Mouse (Mus musculus) common myeloid progenitor, adult 5-6 weeks (primary cell): ENCODE data around the gene Ccr9. TPM values are rescaled to one million over a fixed set of nuclear protein-coding genes. Genes with fewer than 3 reads are reported as not detected.
"Not testable (repeated sequence)": the region's sequence is repeated elsewhere in the genome, so short reads cannot be mapped to it uniquely, and the experiment has no call there.

ENCODE experiments used
- ATAC-seq: replicated peaks from 2 replicates; pipeline ENCODE4 v1.8.0; 2016; ENCODE audit warnings: low read depth, mild to moderate bottlenecking, moderate TSS enrichment, inconsistent platforms; ENCODE audit not compliant: poor library complexity, severe bottlenecking
- total RNA-seq: library from RNA; stranded (forward); fragments of 200-1000, 187-1606 nt; gene quantifications from 2 replicates; pipeline ENCODE4 v1.2.3, GENCODE M21; 2017

Ccr9 gene
- total RNA-seq, 1 experiment from 2014 or later = 0.32 TPM

- ATAC-seq = no peak
Measured at GRCm38 (mm10) chr9:123709226-123709625, 31.0 kb downstream of the Ccr9 start.

GRCm38 (mm10) chr9:123713111-123713510, 34.9 kb downstream of the Ccr9 start:
- ATAC-seq = no peak

DNA sequence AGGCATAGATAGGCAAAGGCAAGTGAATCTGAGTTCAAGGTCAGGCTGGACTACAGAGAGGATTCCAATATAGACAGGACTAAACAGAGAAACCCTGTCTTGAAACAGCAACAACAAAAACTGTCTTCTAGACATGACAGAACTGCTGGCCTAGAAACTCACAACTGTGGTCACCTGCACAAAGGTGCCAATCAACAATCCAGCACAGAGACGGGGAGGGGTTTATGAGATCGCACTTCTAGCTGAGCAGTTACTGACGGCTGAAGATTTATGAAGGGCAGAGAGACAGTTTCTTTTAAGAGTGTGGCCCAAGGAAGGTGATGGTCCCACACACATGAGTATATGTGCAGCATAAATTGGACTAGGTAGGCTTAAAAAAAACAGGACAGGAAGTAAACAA, 38.1 kb downstream of the Ccr9 start:
- no peak for ATAC-seq

GRCm38 (mm10) chr9:123717186-123718008, 39.2 kb downstream of the Ccr9 start, which contains the start of gene Lztfl1:
Lztfl1 (minus strand) TSS chr9:123717697.
- ATAC-seq = peak; percentile 98

GRCm38 (mm10) chr9:123722737-123723493, 44.7 kb downstream of the Ccr9 start:
- peak; percentile 65 for ATAC-seq

GRCm38 (mm10) chr9:123731271-123731670, 53.0 kb downstream of the Ccr9 start:
- no peak for ATAC-seq

- no peak for ATAC-seq
Measured at GRCm38 (mm10) chr9:123734133-123734532, 55.9 kb downstream of the Ccr9 start.

GRCm38 (mm10) chr9:123740799-123741198, 62.6 kb downstream of the Ccr9 start:
- no peak for ATAC-seq

GRCm38 (mm10) chr9:123749687-123750086, 71.4 kb downstream of the Ccr9 start:
- not testable (repeated sequence) for ATAC-seq

DNA sequence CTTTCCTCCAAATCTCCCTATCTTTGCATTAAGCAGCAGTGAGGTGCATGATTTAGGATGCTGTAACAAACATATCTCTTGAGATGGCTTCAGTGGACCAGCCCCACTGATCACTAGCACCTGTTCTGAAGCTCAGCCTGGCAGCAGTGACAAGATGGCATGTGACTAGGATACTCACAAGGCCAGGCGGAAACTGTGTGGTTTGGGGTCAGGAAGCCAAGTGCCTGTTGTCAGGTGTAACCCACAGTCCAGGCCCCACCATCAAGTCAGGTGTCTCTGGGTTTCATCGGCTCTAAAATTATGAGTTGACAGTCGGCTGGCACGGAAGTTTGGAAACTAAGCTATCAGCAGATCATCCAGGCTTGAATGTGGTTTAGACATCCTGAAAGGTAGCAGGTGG, 76.1 kb downstream of the Ccr9 start:
- ATAC-seq = peak; percentile 86

GRCm38 (mm10) chr9:123756752-123757151, 78.5 kb downstream of the Ccr9 start:
- peak; percentile 36; the same call in 1 of the 2 replicates for ATAC-seq

DNA sequence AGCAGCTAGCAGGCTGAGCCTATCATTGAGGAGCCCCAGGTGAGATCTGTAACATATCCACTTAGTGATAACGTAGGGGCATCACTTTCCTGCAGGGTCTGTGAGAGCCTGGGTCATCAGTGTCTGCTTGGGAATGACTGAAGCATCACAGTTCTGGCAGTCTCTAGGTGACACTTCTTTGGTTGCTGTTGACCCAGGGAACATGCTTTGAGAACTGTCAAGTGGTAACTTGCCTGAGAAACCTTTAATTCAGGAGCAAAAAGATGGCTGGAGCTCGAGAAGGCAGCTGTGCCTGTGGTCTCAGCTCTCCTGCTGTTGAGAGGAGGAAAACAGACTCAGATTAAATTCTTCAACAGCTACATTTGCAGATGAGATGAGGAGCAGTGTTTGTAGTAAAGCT, 79.1 kb downstream of the Ccr9 start:
- no peak for ATAC-seq

- no peak for ATAC-seq
Measured at GRCm38 (mm10) chr9:123758156-123758555, 79.9 kb downstream of the Ccr9 start.

- no peak for ATAC-seq
Measured at GRCm38 (mm10) chr9:123758645-123759044, 80.4 kb downstream of the Ccr9 start.

GRCm38 (mm10) chr9:123760806-123761205, 82.6 kb downstream of the Ccr9 start:
- ATAC-seq = no peak

GRCm38 (mm10) chr9:123762886-123763285, 84.6 kb downstream of the Ccr9 start:
- 0 out of 2 replicates have a peak, but pooled peaks have one; percentile 36 for ATAC-seq

GRCm38 (mm10) chr9:123763771-123764170, 85.5 kb downstream of the Ccr9 start:
- no peak for ATAC-seq

DNA sequence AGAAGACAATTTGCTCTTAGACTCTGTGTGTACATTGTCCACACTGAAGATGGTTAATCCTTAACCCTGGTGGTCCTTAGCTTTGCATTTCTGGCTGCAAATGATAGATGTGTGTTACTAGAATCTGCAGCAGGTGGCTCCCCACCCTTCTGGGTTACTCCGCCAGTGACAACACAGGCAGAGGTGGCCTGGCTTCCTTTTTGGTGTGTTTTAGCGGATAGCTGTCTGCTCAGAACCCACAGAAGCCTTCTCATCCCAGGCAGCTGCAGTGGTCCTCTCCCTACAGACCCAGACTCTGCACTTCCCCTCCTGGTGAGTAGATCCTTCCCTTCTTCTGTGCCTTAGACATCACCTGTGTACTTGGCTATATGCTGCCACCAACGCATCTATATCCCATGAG, 88.8 kb downstream of the Ccr9 start:
- ATAC-seq = no peak

- ATAC-seq = no peak
Measured at GRCm38 (mm10) chr9:123768443-123768842, 90.2 kb downstream of the Ccr9 start.

DNA sequence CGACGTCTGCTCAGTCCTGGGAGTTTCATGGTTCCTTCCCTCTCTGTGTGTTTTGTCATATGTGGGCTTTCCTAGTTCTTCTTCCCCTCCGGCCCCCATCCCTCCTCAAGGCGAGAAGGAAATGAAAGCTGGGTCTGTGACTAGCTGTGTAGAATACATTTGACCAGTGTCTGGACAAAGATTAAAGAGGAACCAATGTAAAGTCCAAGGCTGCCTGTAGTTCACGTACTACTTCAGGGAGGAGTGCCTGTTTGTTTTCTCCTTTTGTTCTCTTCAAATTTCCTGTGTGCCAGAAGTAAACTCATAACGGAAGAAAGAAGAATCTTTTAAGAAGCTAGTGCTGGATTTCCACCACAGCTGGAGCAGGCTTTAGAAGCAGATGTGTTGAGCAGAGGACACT, 91.3 kb downstream of the Ccr9 start:
- peak; percentile 86 for ATAC-seq

GRCm38 (mm10) chr9:123773299-123773698, 95.1 kb downstream of the Ccr9 start:
- 0 out of 2 replicates have a peak, but pooled peaks have one; percentile 42 for ATAC-seq
